Mouse (Mus musculus): ENCODE data around the gene Rab1a. TPM values are rescaled to one million over a fixed set of nuclear protein-coding genes. Genes with fewer than 3 reads are reported as not detected.

Rab1a gene
- polyA plus RNA-seq, 2 experiments: 53.0 to 80.6 TPM

- H3K36me3 ChIP-seq (replicated peaks; ENCODE audit: control insufficient read depth, insufficient read depth, low read depth): peaks cover 55% of the 10 kb centered on the region
- ATAC-seq (ENCODE audit: insufficient read depth): no peak
- H3K4me2 ChIP-seq (ENCODE audit: low read depth): no peak overlapping the region
- no peak overlapping the region for H3K4me3 ChIP-seq (ENCODE audit: insufficient read depth in 1 of 2, low read depth in 2 of 2, low read length in 2 of 2)
- DNase-seq (ENCODE audit: low read depth in 3 of 3, low spot score in 3 of 3): no peak
- H3K27me3 ChIP-seq (ENCODE audit: control insufficient read depth, insufficient read depth, low read length): no peaks in the 10 kb centered on the region
- WGBS (ENCODE audit: insufficient replicate concordance): 57% methylated on average over 4 of the region's 5 CpGs
- TF ChIP-seq EP300 (IDR thresholded peaks at IDR 0.05; ENCODE audit: low read depth) (no peak), CTCF (IDR thresholded peaks at IDR 0.05; ENCODE audit: low read depth) (no peak)
- H3K9ac ChIP-seq (replicated peaks): no peak overlapping the region
- no peaks in the 10 kb centered on the region for H3K9me3 ChIP-seq (ENCODE audit: control insufficient read depth, low read length)
- no peak overlapping the region for H3K27ac ChIP-seq
- H3K4me1 ChIP-seq (replicated peaks; ENCODE audit: control insufficient read depth in 2 of 2, insufficient read depth in 2 of 2, low read length in 1 of 2): peaks cover 3 to 19% of the 10 kb centered on the region in 2 experiments; a peak in 3 of 4 replicates
These were observed 31.0 kb downstream of the Rab1a start for GRCm38 (mm10) chr11:20232016-20232755.

DNA sequence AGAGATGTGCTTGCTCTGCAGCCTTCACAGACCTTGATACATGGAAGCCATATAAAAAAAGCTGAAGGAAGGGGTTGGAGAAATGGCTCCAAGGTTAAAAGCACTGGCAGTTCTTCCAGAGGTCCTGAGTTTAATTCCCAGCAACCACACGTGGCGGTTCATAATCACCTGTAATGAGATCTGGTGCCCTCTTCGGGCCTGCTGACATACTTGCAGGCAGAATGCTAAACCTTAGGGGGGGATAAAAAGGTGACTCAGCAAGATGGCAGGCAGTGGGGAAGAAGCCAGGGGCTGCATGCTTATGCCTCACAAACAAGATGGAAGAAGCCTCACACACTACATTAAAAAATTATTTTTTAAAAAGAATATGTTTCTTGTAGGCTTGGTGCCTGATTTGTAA lies 33.0 kb downstream of the Rab1a start:
- 62% methylated on average over 3 of the region's 3 CpGs for WGBS (ENCODE audit: insufficient replicate concordance)
- no peak for ATAC-seq (ENCODE audit: insufficient read depth)
- no peak for DNase-seq (ENCODE audit: low read depth in 3 of 3, low spot score in 3 of 3)
- Histone ChIP-seq H3K36me3 (replicated peaks; ENCODE audit: control insufficient read depth, insufficient read depth, low read depth) (peaks cover 55% of the 10 kb centered on the region), H3K4me3 (ENCODE audit: insufficient read depth in 1 of 2, low read depth in 2 of 2, low read length in 2 of 2) (no peak overlapping the region), H3K4me2 (ENCODE audit: low read depth) (no peak overlapping the region), H3K9ac (replicated peaks) (no peak overlapping the region), H3K9me3 (ENCODE audit: control insufficient read depth, low read length) (no peaks in the 10 kb centered on the region), H3K27me3 (ENCODE audit: control insufficient read depth, insufficient read depth, low read length) (no peaks in the 10 kb centered on the region), H3K4me1 (replicated peaks; ENCODE audit: control insufficient read depth in 2 of 2, insufficient read depth in 2 of 2, low read length in 1 of 2) (peaks cover 3 to 18% of the 10 kb centered on the region in 2 experiments; a peak in 3 of 4 replicates), H3K27ac (no peak overlapping the region)
- TF ChIP-seq CTCF (IDR thresholded peaks at IDR 0.05; ENCODE audit: low read depth) (0 out of 2 replicates have a peak, but pooled peaks have one; percentile 15), EP300 (IDR thresholded peaks at IDR 0.05; ENCODE audit: low read depth) (no peak)

GRCm38 (mm10) chr11:20237018-20237417 lies 35.8 kb downstream of the Rab1a start:
- Histone ChIP-seq H3K4me3 (ENCODE audit: insufficient read depth in 1 of 2, low read depth in 2 of 2, low read length in 2 of 2) (no peak overlapping the region), H3K9ac (replicated peaks) (no peak overlapping the region), H3K9me3 (ENCODE audit: control insufficient read depth, low read length) (no peaks in the 10 kb centered on the region), H3K4me2 (ENCODE audit: low read depth) (no peak overlapping the region), H3K27ac (no peak overlapping the region), H3K4me1 (replicated peaks; ENCODE audit: control insufficient read depth in 2 of 2, insufficient read depth in 2 of 2, low read length in 1 of 2) (no peaks in the 10 kb centered on the region), H3K36me3 (replicated peaks; ENCODE audit: control insufficient read depth, insufficient read depth, low read depth) (peaks cover 48% of the 10 kb centered on the region), H3K27me3 (ENCODE audit: control insufficient read depth, insufficient read depth, low read length) (no peaks in the 10 kb centered on the region)
- TF ChIP-seq EP300 (IDR thresholded peaks at IDR 0.05; ENCODE audit: low read depth) (no peak), CTCF (IDR thresholded peaks at IDR 0.05; ENCODE audit: low read depth) (no peak)
- ATAC-seq (ENCODE audit: insufficient read depth) (no peak), DNase-seq (ENCODE audit: low read depth in 3 of 3, low spot score in 3 of 3) (no peak)
- WGBS (ENCODE audit: insufficient replicate concordance): 90% methylated on average over 7 of the region's 7 CpGs

- no peaks in the 10 kb centered on the region for H3K4me1 ChIP-seq (replicated peaks; ENCODE audit: control insufficient read depth in 2 of 2, insufficient read depth in 2 of 2, low read length in 1 of 2)
- no peaks in the 10 kb centered on the region for H3K9me3 ChIP-seq (ENCODE audit: control insufficient read depth, low read length)
- no peak overlapping the region for H3K9ac ChIP-seq (replicated peaks)
- 85% methylated on average over 3 of the region's 3 CpGs for WGBS (ENCODE audit: insufficient replicate concordance)
- peaks cover 44% of the 10 kb centered on the region for H3K36me3 ChIP-seq (replicated peaks; ENCODE audit: control insufficient read depth, insufficient read depth, low read depth)
- no peak overlapping the region for H3K4me2 ChIP-seq (ENCODE audit: low read depth)
- no peaks in the 10 kb centered on the region for H3K27me3 ChIP-seq (ENCODE audit: control insufficient read depth, insufficient read depth, low read length)
- H3K4me3 ChIP-seq (ENCODE audit: insufficient read depth in 1 of 2, low read depth in 2 of 2, low read length in 2 of 2): no peak overlapping the region
- H3K27ac ChIP-seq: no peak overlapping the region
- no peak for TF ChIP-seq CTCF (IDR thresholded peaks at IDR 0.05; ENCODE audit: low read depth)
- TF ChIP-seq EP300 (IDR thresholded peaks at IDR 0.05; ENCODE audit: low read depth): no peak
- ATAC-seq (ENCODE audit: insufficient read depth) (no peak), DNase-seq (ENCODE audit: low read depth in 3 of 3, low spot score in 3 of 3) (no peak)
These were observed 36.7 kb downstream of the Rab1a start for GRCm38 (mm10) chr11:20237976-20238375.

- Histone ChIP-seq H3K4me3 (ENCODE audit: insufficient read depth in 1 of 2, low read depth in 2 of 2, low read length in 2 of 2) (no peak overlapping the region), H3K9me3 (ENCODE audit: control insufficient read depth, low read length) (no peaks in the 10 kb centered on the region), H3K36me3 (replicated peaks; ENCODE audit: control insufficient read depth, insufficient read depth, low read depth) (peaks cover 36% of the 10 kb centered on the region), H3K4me2 (ENCODE audit: low read depth) (no peak overlapping the region), H3K27ac (no peak overlapping the region), H3K9ac (replicated peaks) (no peak overlapping the region), H3K27me3 (ENCODE audit: control insufficient read depth, insufficient read depth, low read length) (no peaks in the 10 kb centered on the region), H3K4me1 (replicated peaks; ENCODE audit: control insufficient read depth in 2 of 2, insufficient read depth in 2 of 2, low read length in 1 of 2) (peaks cover 3 to 6% of the 10 kb centered on the region in 2 experiments; a peak in 3 of 4 replicates)
- ATAC-seq (ENCODE audit: insufficient read depth): no peak
- DNase-seq (ENCODE audit: low read depth in 3 of 3, low spot score in 3 of 3): no peak
- 83% methylated on average over 9 of the region's 9 CpGs for WGBS (ENCODE audit: insufficient replicate concordance)
- no peak for TF ChIP-seq CTCF (IDR thresholded peaks at IDR 0.05; ENCODE audit: low read depth)
- TF ChIP-seq EP300 (IDR thresholded peaks at IDR 0.05; ENCODE audit: low read depth): no peak
These were observed 38.1 kb downstream of the Rab1a start for GRCm38 (mm10) chr11:20239279-20239861.
